Mouse (Mus musculus): ENCODE measurements around the gene Mrps36. TPM values are rescaled to one million over a fixed set of nuclear protein-coding genes. Genes with fewer than 3 reads are reported as not detected.
"Not testable (repeated sequence)": the region's sequence is repeated elsewhere in the genome, so short reads cannot be mapped to it uniquely, and the experiment has no call there.

Gene Mrps36
- total RNA-seq, 2 experiments from 2014 or later: 51.6 to 52.8 TPM

GRCm38 (mm10) chr13:100732756-100733155 lies 11.7 kb downstream of the Mrps36 start:
- no peak for DNase-seq (ENCODE audit: low spot score in 2 of 2)

GRCm38 (mm10) chr13:100731462-100732046 lies 12.9 kb downstream of the Mrps36 start:
- not testable (repeated sequence) for DNase-seq (ENCODE audit: low spot score in 2 of 2)

- DNase-seq (ENCODE audit: low spot score in 2 of 2): peak; percentile 87 to 95
These were observed 13.6 kb downstream of the Mrps36 start, which contains the start of gene Cdk7 for GRCm38 (mm10) chr13:100730861-100731176. Cdk7 (minus strand) TSS chr13:100730939.

- no peak for DNase-seq (ENCODE audit: low spot score in 2 of 2)
These were observed 14.2 kb downstream of the Mrps36 start for GRCm38 (mm10) chr13:100730153-100730860.

GRCm38 (mm10) chr13:100728530-100728929 lies 15.9 kb downstream of the Mrps36 start:
- DNase-seq (ENCODE audit: low spot score in 2 of 2): not testable (repeated sequence)

GRCm38 (mm10) chr13:100728086-100728485 lies 16.4 kb downstream of the Mrps36 start:
- DNase-seq (ENCODE audit: low spot score in 2 of 2): no peak

- no peak for DNase-seq (ENCODE audit: low spot score in 2 of 2)
These were observed 19.3 kb downstream of the Mrps36 start for GRCm38 (mm10) chr13:100725194-100725593.

GRCm38 (mm10) chr13:100724051-100724754 lies 20.3 kb downstream of the Mrps36 start:
- no peak for DNase-seq (ENCODE audit: low spot score in 2 of 2)

GRCm38 (mm10) chr13:100721656-100722055 lies 22.8 kb downstream of the Mrps36 start:
- no peak for DNase-seq (ENCODE audit: low spot score in 2 of 2)

GRCm38 (mm10) chr13:100715467-100715866 lies 29.0 kb downstream of the Mrps36 start:
- no peak for DNase-seq (ENCODE audit: low spot score in 2 of 2)

GRCm38 (mm10) chr13:100706206-100706605 lies 38.3 kb downstream of the Mrps36 start:
- no peak for DNase-seq (ENCODE audit: low spot score in 2 of 2)

- no peak for DNase-seq (ENCODE audit: low spot score in 2 of 2)
These were observed 41.0 kb downstream of the Mrps36 start for GRCm38 (mm10) chr13:100703468-100703867.

GRCm38 (mm10) chr13:100698866-100699265 lies 45.6 kb downstream of the Mrps36 start:
- no peak for DNase-seq (ENCODE audit: low spot score in 2 of 2)

- no peak for DNase-seq (ENCODE audit: low spot score in 2 of 2)
These were observed 46.9 kb downstream of the Mrps36 start for GRCm38 (mm10) chr13:100697541-100697940.

GRCm38 (mm10) chr13:100687513-100687912 lies 56.9 kb downstream of the Mrps36 start:
- no peak for DNase-seq (ENCODE audit: low spot score in 2 of 2)

Other genes with a start within 250 kb of the Mrps36 start
- gene Ocln, start 191.9 kb downstream of the Mrps36 start, total RNA-seq (2021): 10 to 100 TPM; 11.2 to 12.3 TPM
- gene Marveld2, start 127.7 kb downstream of the Mrps36 start, total RNA-seq (2021): 1 to 10 TPM; 1.3 to 1.8 TPM
- gene Ak6, start 93.7 kb downstream of the Mrps36 start, total RNA-seq (2021): 10 to 100 TPM; 82.6 to 88.7 TPM
- 10 to 100 TPM; 13.0 to 14.8 TPM for gene Rad17, start 93.6 kb downstream of the Mrps36 start, total RNA-seq (2021)
- gene Taf9, start 93.1 kb downstream of the Mrps36 start, total RNA-seq (2021): 10 to 100 TPM; 21.9 to 24.9 TPM
- under 1 TPM in 1 of 2 experiments, not detected in 1; 0.25 TPM for gene Ccdc125, start 74.9 kb downstream of the Mrps36 start, total RNA-seq (2021)
- 10 to 100 TPM; 35.8 to 40.1 TPM for gene Cdk7, start 13.7 kb downstream of the Mrps36 start, total RNA-seq (2021)
- not detected for gene Cenph, start 31.2 kb upstream of the Mrps36 start, total RNA-seq (2021)
- gene Ccnb1, start 41.9 kb upstream of the Mrps36 start, total RNA-seq (2021): under 1 TPM; 0.37 to 0.58 TPM
- gene Slc30a5, start 88.8 kb upstream of the Mrps36 start, total RNA-seq (2021): 10 to 100 TPM; 36.6 to 36.8 TPM

Measured in layer of hippocampus, adult 18-20 months (tissue).